In genomic region chr5:33214723-33215122, GRCm38 (mm10) we compare ENCODE assay signal across 13 mouse cellular contexts. TPM values are rescaled to one million over a fixed set of nuclear protein-coding genes. Genes with fewer than 3 reads are reported as not detected.
"Had no signal": no experiment of that assay in that cellular context is flagged by ENCODE, and none has a peak within 500 bp of the region (broad histone marks: within the 10 kb centered on the region; RNA-seq: fewer than 3 reads in every experiment).

No protein-coding gene starts in this region.

- H3K27ac ChIP-seq: limb, embryonic 13.5 days; liver, embryonic 14.5 days; midbrain, embryonic 10.5 days; neural tube, embryonic 12.5 days had no signal

- H3K9me3 ChIP-seq: limb, embryonic 13.5 days; midbrain, embryonic 10.5 days; neural tube, embryonic 12.5 days had no signal

- H3K27me3 ChIP-seq: limb, embryonic 13.5 days; neural tube, embryonic 12.5 days had no signal

- H3K36me3 ChIP-seq: limb, embryonic 13.5 days; midbrain, embryonic 10.5 days; neural tube, embryonic 12.5 days had no signal

- H3K4me3 ChIP-seq: limb, embryonic 13.5 days; midbrain, embryonic 10.5 days; neural tube, embryonic 12.5 days had no signal

- H3K4me2 ChIP-seq: limb, embryonic 13.5 days; neural tube, embryonic 12.5 days had no signal

- DNase-seq: kidney, postnatal 14 days; left cerebral cortex, postnatal 4 days; lung, adult 18-20 months; midbrain, embryonic 14.5 days; thymus, adult 2 months; thymus, postnatal 25 days had no signal

- H3K9ac ChIP-seq: limb, embryonic 13.5 days; liver, embryonic 14.5 days; neural tube, embryonic 12.5 days had no signal

RNA-seq across cellular contexts. Expression of gene Spon2, which starts 3.5 kb away (rescaled TPM):
- total RNA-seq: layer of hippocampus, adult 8-10 months; monocyte, adult 5-6 weeks; neutrophil, adult 5-6 weeks had no signal
